Mouse (Mus musculus): Measurements from ENCODE around the gene Cks1b. TPM values are rescaled to one million over a fixed set of nuclear protein-coding genes. Genes with fewer than 3 reads are reported as not detected.

Gene Cks1b
- polyA plus RNA-seq, 1 experiment from 2014 or later, result 668 TPM

DNA sequence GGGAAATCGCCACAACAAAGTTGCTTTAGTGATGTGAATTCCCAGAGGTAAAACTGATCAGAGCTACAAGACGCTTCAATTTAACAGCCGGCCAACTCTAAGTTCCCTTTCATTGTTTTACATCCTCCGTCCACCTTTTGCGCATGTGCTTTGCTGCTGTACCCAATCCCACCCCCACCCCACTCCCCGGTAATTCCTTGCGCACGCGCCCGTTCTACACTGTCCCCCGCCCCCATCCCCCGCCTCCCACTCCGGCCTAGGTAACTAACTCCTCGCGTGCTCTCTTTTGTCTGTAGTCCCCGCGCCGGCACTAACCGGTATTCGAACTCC is 378 bp downstream of the Cks1b start:
- Histone ChIP-seq H3K27me3 (ENCODE audit: control insufficient read depth, insufficient read depth, low read length) (no peaks in the 10 kb centered on the region), H3K36me3 (replicated peaks; ENCODE audit: control insufficient read depth, insufficient read depth, low read depth, low read length) (peaks cover 17% of the 10 kb centered on the region), H3K4me2 (ENCODE audit: low read depth, low read length) (peak overlapping the region; percentile 38), H3K27ac (replicated peaks; ENCODE audit: low read depth, low read length) (peak overlapping the region; percentile 68), H3K4me3 (ENCODE audit: low read depth, low read length) (peak overlapping the region; percentile 62), H3K4me1 (ENCODE audit: control insufficient read depth, insufficient read depth, low read length) (peaks cover 5% of the 10 kb centered on the region), H3K9ac (replicated peaks; ENCODE audit: low read length) (peak overlapping the region; percentile 72), H3K9me3 (replicated peaks; ENCODE audit: control insufficient read depth, low read length) (no peaks in the 10 kb centered on the region)
- DNase-seq (ENCODE audit: low spot score) (peak; percentile 89), ATAC-seq (replicated peaks; ENCODE audit: insufficient number of reproducible peaks, low FRiP score, low TSS enrichment, low read depth) (peak; percentile 53)
- under 1% methylated on average over 20 of the region's 20 CpGs for WGBS

GRCm38 (mm10) chr3:89417131-89417530 is 1.1 kb downstream of the Cks1b start:
- peaks cover 5% of the 10 kb centered on the region for H3K4me1 ChIP-seq (ENCODE audit: control insufficient read depth, insufficient read depth, low read length)
- H3K4me3 ChIP-seq (ENCODE audit: low read depth, low read length), result peak overlapping the region; percentile 62
- ATAC-seq (replicated peaks; ENCODE audit: insufficient number of reproducible peaks, low FRiP score, low TSS enrichment, low read depth), result no peak
- WGBS, result 36% methylated on average over 2 of the region's 2 CpGs
- no peak for DNase-seq (ENCODE audit: low spot score)
- H3K9me3 ChIP-seq (replicated peaks; ENCODE audit: control insufficient read depth, low read length), result no peaks in the 10 kb centered on the region
- H3K27ac ChIP-seq (replicated peaks; ENCODE audit: low read depth, low read length), result peak overlapping the region; percentile 68; the same call in 1 of the 2 replicates
- H3K9ac ChIP-seq (replicated peaks; ENCODE audit: low read length), result peak overlapping the region; percentile 72
- H3K4me2 ChIP-seq (ENCODE audit: low read depth, low read length), result peak overlapping the region; percentile 38
- no peaks in the 10 kb centered on the region for H3K27me3 ChIP-seq (ENCODE audit: control insufficient read depth, insufficient read depth, low read length)
- H3K36me3 ChIP-seq (replicated peaks; ENCODE audit: control insufficient read depth, insufficient read depth, low read depth, low read length), result peaks cover 17% of the 10 kb centered on the region

- no peaks in the 10 kb centered on the region for H3K9me3 ChIP-seq (replicated peaks; ENCODE audit: control insufficient read depth, low read length)
- H3K27me3 ChIP-seq (ENCODE audit: control insufficient read depth, insufficient read depth, low read length), result no peaks in the 10 kb centered on the region
- DNase-seq (ENCODE audit: low spot score) (no peak), ATAC-seq (replicated peaks; ENCODE audit: insufficient number of reproducible peaks, low FRiP score, low TSS enrichment, low read depth) (no peak)
- H3K27ac ChIP-seq (replicated peaks; ENCODE audit: low read depth, low read length), result no peak overlapping the region
- 96% methylated on average over 8 of the region's 8 CpGs for WGBS
- H3K4me1 ChIP-seq (ENCODE audit: control insufficient read depth, insufficient read depth, low read length), result peaks cover 2% of the 10 kb centered on the region; the same call in 1 of the 2 replicates
- H3K9ac ChIP-seq (replicated peaks; ENCODE audit: low read length), result no peak overlapping the region
- no peak overlapping the region for H3K4me2 ChIP-seq (ENCODE audit: low read depth, low read length)
- H3K4me3 ChIP-seq (ENCODE audit: low read depth, low read length), result no peak overlapping the region
- H3K36me3 ChIP-seq (replicated peaks; ENCODE audit: control insufficient read depth, insufficient read depth, low read depth, low read length), result peaks cover 17% of the 10 kb centered on the region
Measured at GRCm38 (mm10) chr3:89416158-89416557, 2.0 kb downstream of the Cks1b start.

DNA sequence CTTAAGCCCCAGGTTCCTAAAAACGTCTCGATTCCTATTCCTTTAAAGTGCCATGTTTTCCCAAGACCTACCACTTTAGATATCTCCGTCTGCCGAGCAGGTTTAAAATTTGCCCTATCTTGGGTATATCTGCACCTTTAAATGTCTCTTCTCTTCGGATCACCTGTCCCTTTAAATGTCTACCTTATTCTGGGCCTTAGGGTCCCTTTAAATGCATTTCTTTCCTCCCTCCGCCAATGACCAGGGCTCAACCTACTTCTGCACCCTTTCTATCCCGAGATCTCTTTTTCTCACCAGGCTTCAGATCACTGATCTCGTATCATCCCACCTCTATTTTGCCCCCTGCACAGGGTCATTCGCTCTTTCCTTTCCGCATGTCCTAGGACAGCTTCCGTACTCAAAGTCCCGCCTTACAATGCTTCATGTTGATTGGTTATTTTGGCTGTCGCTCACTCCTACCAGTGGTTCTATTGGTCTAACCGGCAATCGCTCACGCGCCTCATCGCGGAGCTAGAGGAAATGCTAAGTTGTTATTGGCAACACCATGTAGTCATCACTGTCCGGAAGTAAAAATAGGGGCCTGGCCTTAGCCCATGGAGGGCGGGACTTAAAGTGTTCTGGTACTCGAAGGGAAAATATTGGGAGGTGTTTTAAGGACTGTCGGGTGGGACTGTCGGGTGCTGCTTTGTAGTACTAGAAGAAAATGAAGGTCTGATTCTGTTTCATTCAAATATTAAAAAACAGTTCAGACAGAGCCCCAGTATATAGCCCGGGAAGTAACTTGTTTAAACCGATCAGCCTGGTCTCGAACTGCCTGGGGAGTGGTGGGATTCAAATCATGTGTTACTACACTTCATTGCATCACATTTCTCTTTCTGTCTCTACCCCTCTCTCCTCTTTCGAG is 6.4 kb downstream of the Cks1b start, which contains the start of gene Flad1:
Gene Flad1 (minus strand): TSS at position 381 of the 904 bp plus-strand sequence.
- Histone ChIP-seq H3K4me1 (ENCODE audit: control insufficient read depth, insufficient read depth, low read length) (peaks cover 4% of the 10 kb centered on the region; the same call in 1 of the 2 replicates), H3K27me3 (ENCODE audit: control insufficient read depth, insufficient read depth, low read length) (no peaks in the 10 kb centered on the region), H3K9ac (replicated peaks; ENCODE audit: low read length) (peak within 1 kb of the TSS; percentile 52), H3K9me3 (replicated peaks; ENCODE audit: control insufficient read depth, low read length) (no peaks in the 10 kb centered on the region), H3K36me3 (replicated peaks; ENCODE audit: control insufficient read depth, insufficient read depth, low read depth, low read length) (peaks cover 17% of the 10 kb centered on the region), H3K4me3 (ENCODE audit: low read depth, low read length) (peak within 1 kb of the TSS; percentile 47), H3K27ac (replicated peaks; ENCODE audit: low read depth, low read length) (no peak within 1 kb of the TSS), H3K4me2 (ENCODE audit: low read depth, low read length) (peak within 1 kb of the TSS; percentile 59)
- 7% methylated on average over 28 of the region's 28 CpGs for WGBS
- DNase-seq (ENCODE audit: low spot score) (peak; percentile 99), ATAC-seq (replicated peaks; ENCODE audit: insufficient number of reproducible peaks, low FRiP score, low TSS enrichment, low read depth) (peak; percentile 98)

- no peak overlapping the region for H3K27ac ChIP-seq (replicated peaks; ENCODE audit: low read depth, low read length)
- H3K4me1 ChIP-seq (ENCODE audit: control insufficient read depth, insufficient read depth, low read length), result peaks cover 3% of the 10 kb centered on the region; the same call in 1 of the 2 replicates
- H3K4me2 ChIP-seq (ENCODE audit: low read depth, low read length), result peak overlapping the region; percentile 59
- DNase-seq (ENCODE audit: low spot score) (no peak), ATAC-seq (replicated peaks; ENCODE audit: insufficient number of reproducible peaks, low FRiP score, low TSS enrichment, low read depth) (no peak)
- peak overlapping the region; percentile 47 for H3K4me3 ChIP-seq (ENCODE audit: low read depth, low read length)
- H3K9ac ChIP-seq (replicated peaks; ENCODE audit: low read length), result peak overlapping the region; percentile 52
- peaks cover 13% of the 10 kb centered on the region for H3K36me3 ChIP-seq (replicated peaks; ENCODE audit: control insufficient read depth, insufficient read depth, low read depth, low read length)
- no peaks in the 10 kb centered on the region for H3K27me3 ChIP-seq (ENCODE audit: control insufficient read depth, insufficient read depth, low read length)
- WGBS, result 81% methylated on average over 10 of the region's 10 CpGs
- H3K9me3 ChIP-seq (replicated peaks; ENCODE audit: control insufficient read depth, low read length), result no peaks in the 10 kb centered on the region
Measured at GRCm38 (mm10) chr3:89410864-89411263, 7.3 kb downstream of the Cks1b start.

GRCm38 (mm10) chr3:89409701-89410100 is 8.5 kb downstream of the Cks1b start:
- ATAC-seq (replicated peaks; ENCODE audit: insufficient number of reproducible peaks, low FRiP score, low TSS enrichment, low read depth), result no peak

DNA sequence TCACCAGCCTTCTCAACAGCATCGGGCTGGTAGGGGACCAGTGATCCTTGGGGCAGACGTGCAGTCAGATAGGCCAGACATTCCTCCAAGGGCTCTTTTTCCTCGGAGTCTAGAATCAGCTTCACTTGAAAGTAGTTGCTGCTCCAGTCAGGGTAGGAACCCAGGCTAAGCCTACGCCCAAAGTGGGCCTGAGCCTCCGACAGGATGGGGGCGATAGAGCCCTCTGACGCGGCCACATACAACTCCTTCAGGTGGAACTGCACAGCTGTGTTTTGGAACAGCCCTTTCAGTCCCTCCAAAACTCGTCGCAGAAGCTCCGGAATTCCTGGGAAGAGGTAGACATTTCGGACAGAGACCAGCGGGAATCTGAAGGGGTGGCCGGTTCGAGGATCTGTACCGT is 9.7 kb downstream of the Cks1b start:
- H3K36me3 ChIP-seq (replicated peaks; ENCODE audit: control insufficient read depth, insufficient read depth, low read depth, low read length), result no peaks in the 10 kb centered on the region
- H3K9ac ChIP-seq (replicated peaks; ENCODE audit: low read length), result no peak overlapping the region
- no peak overlapping the region for H3K27ac ChIP-seq (replicated peaks; ENCODE audit: low read depth, low read length)
- ATAC-seq (replicated peaks; ENCODE audit: insufficient number of reproducible peaks, low FRiP score, low TSS enrichment, low read depth) (no peak), DNase-seq (ENCODE audit: low spot score) (no peak)
- no peaks in the 10 kb centered on the region for H3K27me3 ChIP-seq (ENCODE audit: control insufficient read depth, insufficient read depth, low read length)
- H3K4me3 ChIP-seq (ENCODE audit: low read depth, low read length), result no peak overlapping the region
- WGBS, result 66% methylated on average over 16 of the region's 16 CpGs
- no peak overlapping the region for H3K4me2 ChIP-seq (ENCODE audit: low read depth, low read length)
- peaks cover 3% of the 10 kb centered on the region; the same call in 1 of the 2 replicates for H3K4me1 ChIP-seq (ENCODE audit: control insufficient read depth, insufficient read depth, low read length)
- H3K9me3 ChIP-seq (replicated peaks; ENCODE audit: control insufficient read depth, low read length), result no peaks in the 10 kb centered on the region

More at GRCm38 (mm10) chr3:89409701-89410100, 8.5 kb downstream of the Cks1b start:
- H3K27me3 ChIP-seq (ENCODE audit: control insufficient read depth, insufficient read depth, low read length), result no peaks in the 10 kb centered on the region
- no peak overlapping the region for H3K9ac ChIP-seq (replicated peaks; ENCODE audit: low read length)
- WGBS, result 96% methylated on average over 3 of the region's 3 CpGs
- no peaks in the 10 kb centered on the region for H3K9me3 ChIP-seq (replicated peaks; ENCODE audit: control insufficient read depth, low read length)
- peaks cover 7% of the 10 kb centered on the region for H3K36me3 ChIP-seq (replicated peaks; ENCODE audit: control insufficient read depth, insufficient read depth, low read depth, low read length)
- H3K4me1 ChIP-seq (ENCODE audit: control insufficient read depth, insufficient read depth, low read length), result peaks cover 3% of the 10 kb centered on the region; the same call in 1 of the 2 replicates
- DNase-seq (ENCODE audit: low spot score), result no peak
- H3K27ac ChIP-seq (replicated peaks; ENCODE audit: low read depth, low read length), result no peak overlapping the region
- H3K4me2 ChIP-seq (ENCODE audit: low read depth, low read length), result no peak overlapping the region
- no peak overlapping the region for H3K4me3 ChIP-seq (ENCODE audit: low read depth, low read length)

DNA sequence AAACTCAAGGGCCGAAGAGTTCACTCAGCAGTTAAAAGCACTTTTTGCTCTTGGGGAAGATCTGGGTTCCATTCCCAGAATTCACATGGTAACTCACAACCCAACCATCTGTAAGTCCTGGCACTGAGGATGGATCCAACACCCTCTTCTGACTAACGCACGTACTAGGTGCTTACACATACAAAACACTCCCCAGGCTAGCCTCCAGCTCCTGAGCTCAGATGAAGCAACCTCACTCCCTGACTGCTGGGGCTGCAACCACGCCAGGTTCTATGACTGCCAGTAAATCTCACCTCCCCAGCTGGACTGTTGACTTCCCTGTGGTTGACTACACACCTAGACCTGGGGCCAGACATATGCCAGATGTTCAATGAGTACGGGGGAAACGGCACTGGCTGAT is 11.3 kb downstream of the Cks1b start:
- WGBS, result 91% methylated on average over 6 of the region's 6 CpGs
- H3K36me3 ChIP-seq (replicated peaks; ENCODE audit: control insufficient read depth, insufficient read depth, low read depth, low read length), result peaks cover 3% of the 10 kb centered on the region
- H3K9me3 ChIP-seq (replicated peaks; ENCODE audit: control insufficient read depth, low read length), result no peaks in the 10 kb centered on the region
- DNase-seq (ENCODE audit: low spot score), result no peak
- ATAC-seq (replicated peaks; ENCODE audit: insufficient number of reproducible peaks, low FRiP score, low TSS enrichment, low read depth), result no peak
- H3K9ac ChIP-seq (replicated peaks; ENCODE audit: low read length), result no peak overlapping the region
- no peaks in the 10 kb centered on the region for H3K27me3 ChIP-seq (ENCODE audit: control insufficient read depth, insufficient read depth, low read length)
- H3K4me2 ChIP-seq (ENCODE audit: low read depth, low read length), result no peak overlapping the region
- H3K4me3 ChIP-seq (ENCODE audit: low read depth, low read length), result no peak overlapping the region
- no peak overlapping the region for H3K27ac ChIP-seq (replicated peaks; ENCODE audit: low read depth, low read length)
- H3K4me1 ChIP-seq (ENCODE audit: control insufficient read depth, insufficient read depth, low read length), result peaks cover 3% of the 10 kb centered on the region; the same call in 1 of the 2 replicates

Measured in embryonic facial prominence, embryonic 11.5 days (tissue).